Mouse (Mus musculus): ENCODE data around the gene Olfr64.

- TF ChIP-seq CTCF (IDR thresholded peaks at IDR 0.05; ENCODE audit: borderline replicate concordance, extremely low read depth, insufficient read depth, insufficient read length) = no peak
- no peak for TF ChIP-seq POLR2A (IDR thresholded peaks at IDR 0.05; ENCODE audit: borderline replicate concordance, extremely low read depth, insufficient read depth, insufficient read length, poor library complexity, severe bottlenecking)
Observed at GRCm38 (mm10) chr7:103844525-103845325, 49.6 kb downstream of the Olfr64 start.
